Mouse (Mus musculus): Measurements from ENCODE around the gene Olfr65. TPM values are rescaled to one million over a fixed set of nuclear protein-coding genes. Genes with fewer than 3 reads are reported as not detected.

The Olfr65 gene
- polyA plus RNA-seq (2012; rRNA removed): not detected in 2 replicates

GRCm38 (mm10) chr7:103903187-103903586 is at the start of gene Olfr65:
TSS of gene Olfr65 (plus strand) at chr7:103903487.

DNA sequence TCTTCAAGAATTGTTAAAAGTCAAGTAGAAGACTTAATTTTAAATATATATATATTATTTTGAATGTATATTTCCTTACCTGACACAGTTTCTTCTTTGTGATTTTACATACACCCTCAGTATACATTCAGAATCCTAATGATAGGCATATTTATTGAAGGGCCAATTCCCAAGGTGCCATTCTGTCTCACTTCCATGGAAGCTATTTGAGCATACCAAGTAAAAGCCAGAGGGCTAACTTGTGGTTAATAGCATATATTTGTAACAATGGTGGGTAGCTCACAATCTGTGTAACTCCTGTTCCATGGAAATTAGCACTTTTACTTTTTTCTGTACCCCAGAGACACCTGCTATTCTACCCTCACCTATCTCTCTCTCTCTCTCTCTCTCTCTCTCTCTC is 17.1 kb upstream of the Olfr65 start, which contains the start of gene Olfr66:
Olfr66 (minus strand) TSS at position 101 of the 400 bp plus-strand sequence.

DNA sequence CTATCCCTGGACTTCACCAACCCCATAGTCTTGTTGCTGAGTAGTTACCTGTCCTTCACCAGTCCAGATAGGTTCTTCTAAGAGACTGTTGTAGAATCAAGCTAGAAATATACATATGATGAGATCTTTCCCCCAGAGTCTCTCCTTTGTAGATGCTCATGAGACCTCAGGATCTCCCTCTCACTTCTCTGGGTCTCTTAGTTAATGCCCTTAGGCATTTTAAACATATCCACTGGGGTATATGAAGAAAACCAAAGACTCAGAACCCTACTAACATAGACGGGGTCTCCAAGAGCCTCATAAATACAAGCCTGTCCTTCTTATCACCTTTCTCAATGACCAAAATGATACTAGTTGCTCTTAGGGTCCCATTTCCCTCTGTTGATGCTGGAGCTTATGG is 8.9 kb upstream of the Olfr65 start, which contains the start of gene Olfr64:
Olfr64 (minus strand) TSS at position 101 of the 400 bp plus-strand sequence.

GRCm38 (mm10) chr7:103928525-103928924 is 25.2 kb downstream of the Olfr65 start, which contains the start of gene Olfr631:
TSS of gene Olfr631 (plus strand) at chr7:103928825.

DNA sequence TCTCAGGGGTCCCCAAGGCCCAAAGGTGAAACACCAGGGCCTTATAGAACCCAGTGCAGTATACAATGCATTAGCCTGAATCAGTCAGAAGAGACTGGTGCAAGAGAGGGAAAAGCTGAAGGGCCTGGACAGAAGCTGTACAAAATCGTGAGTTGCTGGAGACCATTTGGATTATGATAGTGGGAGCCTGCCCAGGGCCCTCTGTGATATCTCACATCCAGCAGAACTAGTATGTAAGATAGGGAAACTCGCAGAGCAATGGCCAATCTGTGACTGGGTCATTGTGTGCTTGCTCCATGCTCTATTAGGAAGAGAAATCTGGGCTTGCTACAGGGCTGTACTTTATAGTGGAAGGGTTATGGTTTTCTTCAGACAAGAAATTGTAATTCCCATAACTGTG is 31.0 kb downstream of the Olfr65 start, which contains the start of gene Olfr632:
Olfr632 (plus strand) TSS at position 84 of the 400 bp plus-strand sequence.

GRCm38 (mm10) chr7:103944137-103944536 is 40.9 kb downstream of the Olfr65 start, which contains the start of gene Olfr633:
TSS of gene Olfr633 (plus strand) at chr7:103944437.

Other genes starting within 250 kb of the Olfr65 start
- not detected in 2 replicates for gene Olfr623, start 239.8 kb upstream of the Olfr65 start, polyA plus RNA-seq (2012; rRNA removed)
- not detected in 2 replicates for gene Olfr624, start 232.3 kb upstream of the Olfr65 start, polyA plus RNA-seq (2012; rRNA removed)
- not detected in 2 replicates for gene Olfr625-ps1, start 220.8 kb upstream of the Olfr65 start, polyA plus RNA-seq (2012; rRNA removed)
- not detected in 2 replicates for gene Olfr243, start 188.8 kb upstream of the Olfr65 start, polyA plus RNA-seq (2012; rRNA removed)
- not detected in 2 replicates for gene Olfr628, start 173.1 kb upstream of the Olfr65 start, polyA plus RNA-seq (2012; rRNA removed)
- not detected in 2 replicates for gene Olfr629, start 158.5 kb upstream of the Olfr65 start, polyA plus RNA-seq (2012; rRNA removed)
- gene Olfr630, start 146.2 kb upstream of the Olfr65 start, polyA plus RNA-seq (2012; rRNA removed): not detected in 2 replicates
- gene Olfr69, start 131.9 kb upstream of the Olfr65 start, polyA plus RNA-seq (2012; rRNA removed): not detected in 2 replicates
- not detected in 2 replicates for gene Olfr68, start 123.8 kb upstream of the Olfr65 start, polyA plus RNA-seq (2012; rRNA removed)
- not detected in 2 replicates for gene Olfr67, start 111.7 kb upstream of the Olfr65 start, polyA plus RNA-seq (2012; rRNA removed)
- gene Hbb-bt, start 89.5 kb upstream of the Olfr65 start, polyA plus RNA-seq (2012; rRNA removed): 4.5 and 10.0 TPM in 2 replicates
- gene Hbb-bs, start 75.4 kb upstream of the Olfr65 start, polyA plus RNA-seq (2012; rRNA removed): 47.8 and 134 TPM in 2 replicates
- not detected in 2 replicates for gene Hbb-bh2, start 63.0 kb upstream of the Olfr65 start, polyA plus RNA-seq (2012; rRNA removed)
- gene Hbb-bh1, start 60.3 kb upstream of the Olfr65 start, polyA plus RNA-seq (2012; rRNA removed): not detected in 2 replicates
- not detected in 2 replicates for gene Hbb-y, start 50.3 kb upstream of the Olfr65 start, polyA plus RNA-seq (2012; rRNA removed)
- not detected in 2 replicates for gene Olfr66, start 17.2 kb upstream of the Olfr65 start, polyA plus RNA-seq (2012; rRNA removed)
- gene Olfr64, start 9.0 kb upstream of the Olfr65 start, polyA plus RNA-seq (2012; rRNA removed): not detected in 2 replicates
- not detected in 2 replicates for gene Olfr631, start 25.3 kb downstream of the Olfr65 start, polyA plus RNA-seq (2012; rRNA removed)
- not detected in 2 replicates for gene Olfr632, start 30.9 kb downstream of the Olfr65 start, polyA plus RNA-seq (2012; rRNA removed)
- gene Olfr633, start 41.0 kb downstream of the Olfr65 start, polyA plus RNA-seq (2012; rRNA removed): not detected in 2 replicates
- gene Olfr635, start 67.7 kb downstream of the Olfr65 start, polyA plus RNA-seq (2012; rRNA removed): not detected in 2 replicates
- gene Olfr638, start 95.3 kb downstream of the Olfr65 start, polyA plus RNA-seq (2012; rRNA removed): not detected in 2 replicates
- gene Olfr639, start 113.8 kb downstream of the Olfr65 start, polyA plus RNA-seq (2012; rRNA removed): not detected in 2 replicates
- gene Olfr640, start 122.1 kb downstream of the Olfr65 start, polyA plus RNA-seq (2012; rRNA removed): not detected in 2 replicates
- not detected in 2 replicates for gene Olfr641, start 132.0 kb downstream of the Olfr65 start, polyA plus RNA-seq (2012; rRNA removed)
- gene Olfr642, start 149.2 kb downstream of the Olfr65 start, polyA plus RNA-seq (2012; rRNA removed): not detected in 2 replicates
- gene 4930516K23Rik, start 158.0 kb downstream of the Olfr65 start, polyA plus RNA-seq (2012; rRNA removed): not detected in 2 replicates
- gene Olfr644, start 168.4 kb downstream of the Olfr65 start, polyA plus RNA-seq (2012; rRNA removed): not detected in 2 replicates
- gene Olfr645, start 182.0 kb downstream of the Olfr65 start, polyA plus RNA-seq (2012; rRNA removed): not detected in 2 replicates
- not detected in 2 replicates for gene Olfr646, start 201.4 kb downstream of the Olfr65 start, polyA plus RNA-seq (2012; rRNA removed)
- not detected in 2 replicates for gene Ubqln5, start 226.3 kb downstream of the Olfr65 start, polyA plus RNA-seq (2012; rRNA removed)
- not detected in 2 replicates for gene Olfr643, start 233.9 kb downstream of the Olfr65 start, polyA plus RNA-seq (2012; rRNA removed)
- gene Ubqln3, start 239.8 kb downstream of the Olfr65 start, polyA plus RNA-seq (2012; rRNA removed): not detected in 2 replicates
- not detected in 2 replicates for gene Ubqlnl, start 247.1 kb downstream of the Olfr65 start, polyA plus RNA-seq (2012; rRNA removed)